Mouse (Mus musculus) midbrain, postnatal 0 days (tissue): Measurements from ENCODE around the gene Rtn4rl1. TPM values are rescaled to one million over a fixed set of nuclear protein-coding genes. Genes with fewer than 3 reads are reported as not detected.

Source experiments
- ATAC-seq: fragments of 200-750 bp; cut with Nextera tagmentation; 2 replicates; pipeline ENCODE4 v1.8.0; 2017; ENCODE audit warnings: moderate number of reproducible peaks, mild to moderate bottlenecking, moderate TSS enrichment, moderate library complexity; ENCODE audit not compliant: low FRiP score
- DNase-seq: peaks from one replicate; pipeline ENCODE4 v3.0.0-alpha.2; 2015; ENCODE audit warnings: low spot score
- H3K27ac ChIP-seq: fragments of 300-500 bp; sonication (generic); 2 replicates; pipeline ENCODE4 v1.5.1; 2014; ENCODE audit warnings: low read depth, mild to moderate bottlenecking, low read length, mixed read lengths
- H3K27me3 ChIP-seq: fragments of 300-500 bp; sonication (generic); 2 replicates; pipeline ENCODE4 v1.6.1; 2014; ENCODE audit warnings: low read length, control low read depth, mixed read lengths; ENCODE audit not compliant: insufficient read depth
- H3K36me3 ChIP-seq: fragments of 300-500 bp; sonication (generic); 2 replicates; pipeline ENCODE4 v1.6.1; 2014; ENCODE audit warnings: low read length, control low read depth, mixed read lengths; ENCODE audit not compliant: insufficient read depth
- H3K4me1 ChIP-seq: fragments of 300-500 bp; sonication (generic); 2 replicates; pipeline ENCODE4 v1.6.1; 2014; ENCODE audit warnings: mild to moderate bottlenecking, control low read depth, antibody characterized with exemption, low read length, mixed read lengths; ENCODE audit not compliant: insufficient read depth
- H3K4me2 ChIP-seq: fragments of 300-500 bp; sonication (generic); 2 replicates; pipeline ENCODE4 v1.6.1; 2014; ENCODE audit warnings: low read depth, mild to moderate bottlenecking, low read length, mixed read lengths; ENCODE audit not compliant: poor library complexity, severe bottlenecking
- H3K4me3 ChIP-seq: fragments of 300-500 bp; sonication (generic); 2 replicates; pipeline ENCODE4 v1.5.1; 2014; ENCODE audit warnings: low read depth, mild to moderate bottlenecking, low read length, moderate library complexity
- H3K9ac ChIP-seq: fragments of 300-500 bp; sonication (generic); replicated peaks from 2 replicates; pipeline ENCODE4 v1.6.1; 2014; ENCODE audit warnings: mild to moderate bottlenecking, low read length, moderate library complexity, mixed read lengths; ENCODE audit not compliant: poor library complexity, severe bottlenecking
- H3K9me3 ChIP-seq: fragments of 300-500 bp; sonication (generic); 2 replicates; pipeline ENCODE4 v1.6.1; 2016; ENCODE audit warnings: low read length, control low read depth
- CTCF ChIP-seq: IDR thresholded peaks from 2 replicates; pipeline ENCODE4 v1.5.1; 2016; ENCODE audit warnings: antibody characterized with exemption, mild to moderate bottlenecking
- WGBS: fragments of 180-500 bp; shearing (Covaris S2); extraction: QIAGEN DNeasy Blood & Tissue Kit; methylation state at CpG from one replicate; pipeline ENCODE4 v1.1.7; 2014; 5-methylcytosine and 5-hydroxymethylcytosine counted together
- microRNA counts: library from miRNA; unstranded; fragments of <30 nt; microRNA quantifications from one replicate; lab custom pipeline; 2015
- microRNA-seq: library from miRNA; unstranded; fragments of <30 nt; microRNA quantifications from one replicate; pipeline ENCODE4, GENCODE M21; 2016; ENCODE audit warnings: borderline number of aligned reads
- polyA plus RNA-seq: library from polyadenylated mRNA; unstranded; fragments of >200 nt; fragmentation: Nextera tagmentation; extraction: Ambion mirVana; gene quantifications from 2 replicates; pipeline ENCODE4 v1.2.1, GENCODE M21; 2015
- total RNA-seq: library from RNA; depleted of rRNA; stranded (reverse); fragments of >200 nt; gene quantifications from 2 replicates; pipeline ENCODE4 v1.2.3, GENCODE M21; 2014; rRNA removed

The Rtn4rl1 gene
- total and polyA plus RNA-seq, 2 experiments from 2014 or later = 17.5 to 18.5 TPM

DNA sequence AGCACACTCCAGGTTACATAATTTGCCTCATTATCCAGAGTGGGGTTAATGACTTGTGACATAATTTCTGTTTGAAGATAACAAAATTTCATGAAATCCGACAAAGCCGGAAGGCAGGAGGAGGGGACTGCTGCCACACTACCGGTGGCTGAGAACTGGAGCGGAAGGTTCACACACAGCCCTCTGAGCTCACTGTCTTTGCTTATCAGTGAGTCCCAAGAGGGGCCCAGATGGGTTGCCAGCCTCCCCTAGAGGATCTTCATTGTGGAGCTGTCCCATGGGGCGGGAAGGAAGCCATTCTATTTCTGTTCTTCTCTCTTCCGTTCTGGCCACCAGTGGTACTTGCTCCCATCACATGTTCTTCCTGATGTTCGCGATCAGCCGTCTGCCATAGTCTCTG lies 107.4 kb downstream of the Rtn4rl1 start:
- H3K27me3 ChIP-seq = no peaks in the 10 kb centered on the region
- ATAC-seq = no peak
- H3K9ac ChIP-seq = no peak overlapping the region
- no peak for DNase-seq
- no peaks in the 10 kb centered on the region for H3K4me1 ChIP-seq
- TF ChIP-seq CTCF = no peak
- H3K4me3 ChIP-seq = no peak overlapping the region
- no peak overlapping the region for H3K27ac ChIP-seq
- no peaks in the 10 kb centered on the region for H3K9me3 ChIP-seq
- 66% methylated on average over 9 of the region's 9 CpGs for WGBS
- H3K36me3 ChIP-seq = peaks cover 16% of the 10 kb centered on the region
- no peak overlapping the region for H3K4me2 ChIP-seq

GRCm38 (mm10) chr11:75304797-75305196 lies 111.2 kb downstream of the Rtn4rl1 start:
- 78% methylated on average over 9 of the region's 9 CpGs for WGBS
- H3K36me3 ChIP-seq = peaks cover 31% of the 10 kb centered on the region

GRCm38 (mm10) chr11:75308650-75309049 lies 115.1 kb downstream of the Rtn4rl1 start:
- Histone ChIP-seq H3K9ac (no peak overlapping the region), H3K9me3 (no peaks in the 10 kb centered on the region), H3K4me2 (no peak overlapping the region), H3K27me3 (no peaks in the 10 kb centered on the region), H3K4me1 (no peaks in the 10 kb centered on the region), H3K27ac (0 out of 2 replicates have a peak overlapping the region, but pooled peaks have one; percentile 3), H3K36me3 (peaks cover 46% of the 10 kb centered on the region), H3K4me3 (no peak overlapping the region)
- no peak for TF ChIP-seq CTCF
- ATAC-seq (peak; percentile 34; the same call in 1 of the 2 replicates), DNase-seq (no peak)
- 66% methylated on average over 4 of the region's 4 CpGs for WGBS

More at GRCm38 (mm10) chr11:75304797-75305196, 111.2 kb downstream of the Rtn4rl1 start:
- no peak for TF ChIP-seq CTCF
- Histone ChIP-seq H3K9ac (no peak overlapping the region), H3K9me3 (no peaks in the 10 kb centered on the region), H3K27me3 (no peaks in the 10 kb centered on the region), H3K27ac (no peak overlapping the region), H3K4me2 (no peak overlapping the region), H3K4me1 (no peaks in the 10 kb centered on the region), H3K4me3 (no peak overlapping the region)
- ATAC-seq (no peak), DNase-seq (no peak)

DNA sequence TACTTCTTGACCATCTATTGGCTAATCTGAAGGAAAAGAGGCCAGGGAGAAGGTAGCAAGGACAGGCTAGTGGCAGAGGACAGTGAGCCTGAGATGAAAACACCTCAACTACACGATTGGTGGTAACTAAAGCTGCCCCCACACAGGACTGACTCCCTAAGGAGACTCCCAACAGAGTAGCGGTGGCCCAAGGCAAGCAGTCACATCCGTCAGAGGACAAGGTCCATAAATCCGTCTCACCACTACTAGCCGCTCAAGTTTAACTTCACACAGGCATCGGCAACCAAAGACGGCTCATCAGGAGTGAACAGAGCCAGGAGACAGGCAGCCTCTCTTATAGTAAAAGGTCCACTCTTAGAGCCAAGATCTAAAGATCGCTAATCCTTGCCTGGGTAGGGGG lies 117.2 kb downstream of the Rtn4rl1 start:
- DNase-seq = no peak
- no peaks in the 10 kb centered on the region for H3K9me3 ChIP-seq

DNA sequence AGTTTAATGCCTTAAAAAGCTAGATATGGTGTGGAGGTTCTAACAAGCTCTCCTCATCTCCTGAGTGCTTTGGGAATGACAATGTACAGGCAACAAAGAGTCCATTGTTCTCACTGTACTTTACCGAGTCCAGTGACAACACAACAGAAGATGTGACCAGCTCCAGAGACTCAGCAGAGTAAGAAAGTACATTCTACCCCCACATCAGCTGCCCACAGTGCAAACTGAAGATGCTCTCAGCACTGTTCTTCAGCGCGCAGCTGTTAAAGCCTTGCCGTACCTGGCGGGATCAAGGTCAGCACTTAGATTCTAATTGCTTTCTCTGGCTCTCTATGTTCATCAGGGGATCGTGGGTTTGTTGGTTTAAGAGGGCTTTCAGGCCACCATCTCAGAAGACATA lies 118.2 kb downstream of the Rtn4rl1 start:
- no peak overlapping the region for H3K4me2 ChIP-seq
- no peak for TF ChIP-seq CTCF
- H3K36me3 ChIP-seq = peaks cover 35% of the 10 kb centered on the region
- H3K4me1 ChIP-seq = no peaks in the 10 kb centered on the region
- DNase-seq (no peak), ATAC-seq (no peak)
- no peak overlapping the region for H3K27ac ChIP-seq
- no peaks in the 10 kb centered on the region for H3K9me3 ChIP-seq
- WGBS = 88% methylated on average over 6 of the region's 6 CpGs
- H3K27me3 ChIP-seq = no peaks in the 10 kb centered on the region
- no peak overlapping the region for H3K9ac ChIP-seq
- no peak overlapping the region for H3K4me3 ChIP-seq

More for the DNA sequence above, 117.2 kb downstream of the Rtn4rl1 start:
- Histone ChIP-seq H3K27ac (no peak overlapping the region), H3K4me1 (no peaks in the 10 kb centered on the region), H3K4me3 (no peak overlapping the region), H3K4me2 (no peak overlapping the region), H3K9ac (no peak overlapping the region), H3K36me3 (peaks cover 43% of the 10 kb centered on the region), H3K27me3 (no peaks in the 10 kb centered on the region)
- 88% methylated on average over 8 of the region's 8 CpGs for WGBS
- no peak for ATAC-seq
- no peak for TF ChIP-seq CTCF

- DNase-seq = no peak
- WGBS = 90% methylated on average over 8 of the region's 8 CpGs
- TF ChIP-seq CTCF = no peak
Measured at GRCm38 (mm10) chr11:75313834-75314233, 120.3 kb downstream of the Rtn4rl1 start.

More at GRCm38 (mm10) chr11:75313834-75314233, 120.3 kb downstream of the Rtn4rl1 start:
- Histone ChIP-seq H3K4me1 (no peaks in the 10 kb centered on the region; the same call in 1 of the 2 replicates), H3K36me3 (peaks cover 29% of the 10 kb centered on the region), H3K9me3 (no peaks in the 10 kb centered on the region), H3K27me3 (no peaks in the 10 kb centered on the region), H3K4me2 (no peak overlapping the region), H3K9ac (no peak overlapping the region), H3K4me3 (no peak overlapping the region), H3K27ac (no peak overlapping the region)
- no peak for ATAC-seq

MicroRNAs encoded within 50 kb of the gene (microRNA counts, 519-probe panel; counts per million panel counts)
- microRNA mmu-miR-132 (lab: Ali Mortazavi, UCI) = 5,014 counts per million, percentile 90 among the panel's probes with 10 or more counts
- 528 counts per million, percentile 58 among the panel's probes with 10 or more counts for microRNA mmu-miR-212 (lab: Ali Mortazavi, UCI)

Small RNA genes within 50 kb of the gene (microRNA-seq; reads per million reads assigned to microRNA genes)
- gene Mir132 (2,498 reads per million, percentile 82 among the genes with 10 or more reads in this experiment), gene Mir212 (134 reads per million, percentile 49 among the genes with 10 or more reads in this experiment)

Other genes with a start within 250 kb of the Rtn4rl1 start
- 7.1 and 8.0 TPM in 2 replicates for gene Hic1, start 24.3 kb upstream of the Rtn4rl1 start, total RNA-seq
- 1.4 and 1.5 TPM in 2 replicates for gene Hic1, start 24.3 kb upstream of the Rtn4rl1 start, polyA plus RNA-seq
- 14.2 and 26.0 TPM in 2 replicates for gene Ovca2, start 14.9 kb upstream of the Rtn4rl1 start, total RNA-seq
- gene Ovca2, start 14.9 kb upstream of the Rtn4rl1 start, polyA plus RNA-seq = 10.4 and 12.7 TPM in 2 replicates
- 17.4 and 19.9 TPM in 2 replicates for gene Dph1, start 2.5 kb upstream of the Rtn4rl1 start, total RNA-seq
- 10.8 and 12.1 TPM in 2 replicates for gene Dph1, start 2.5 kb upstream of the Rtn4rl1 start, polyA plus RNA-seq
- gene Rpa1, start 154.5 kb downstream of the Rtn4rl1 start, total RNA-seq = 35.9 and 47.6 TPM in 2 replicates
- gene Rpa1, start 154.5 kb downstream of the Rtn4rl1 start, polyA plus RNA-seq = 43.8 TPM in 2 replicates
- gene Smyd4, start 154.7 kb downstream of the Rtn4rl1 start, total RNA-seq = 11.0 and 16.7 TPM in 2 replicates
- 15.2 and 16.8 TPM in 2 replicates for gene Smyd4, start 154.7 kb downstream of the Rtn4rl1 start, polyA plus RNA-seq
- gene Serpinf1, start 228.9 kb downstream of the Rtn4rl1 start, total RNA-seq = 50.6 and 92.0 TPM in 2 replicates
- gene Serpinf1, start 228.9 kb downstream of the Rtn4rl1 start, polyA plus RNA-seq = 34.3 and 44.6 TPM in 2 replicates
- gene Serpinf2, start 245.8 kb downstream of the Rtn4rl1 start, total RNA-seq = not detected in 2 replicates
- 0.11 TPM in 1 of 2 replicates, not detected in the other for gene Serpinf2, start 245.8 kb downstream of the Rtn4rl1 start, polyA plus RNA-seq